Mouse (Mus musculus) gastrocnemius, adult 2 months (tissue): ENCODE measurements around the gene Mettl7a1. TPM values are rescaled to one million over a fixed set of nuclear protein-coding genes. Genes with fewer than 3 reads are reported as not detected.
A peak's percentile ranks its signal among the peaks of the same experiment; 100 is the strongest.
"Not testable (repeated sequence)": the region's sequence is repeated elsewhere in the genome, so short reads cannot be mapped to it uniquely, and the experiment has no call there.

Source experiments
- DNase-seq: peaks from one replicate; pipeline ENCODE4 v3.0.0; 2022
- H3K27ac ChIP-seq: fragments of 200-600 bp; 2 replicates; pipeline ENCODE4 v1.8.1; 2022; ENCODE audit warnings: mild to moderate bottlenecking
- H3K4me3 ChIP-seq: fragments of 200-600 bp; 2 replicates; pipeline ENCODE4 v1.8.1; 2022; ENCODE audit warnings: mild to moderate bottlenecking, moderate library complexity
- CTCF ChIP-seq: fragments of 200-600 bp; IDR thresholded peaks from 2 replicates; pipeline ENCODE4 v1.8.1; 2022; ENCODE audit warnings: antibody characterized with exemption, mild to moderate bottlenecking, moderate library complexity
- intact Hi-C: fragments of 180-260 bp; cut with DNase I; formaldehyde crosslinking; loops from one replicate; pipeline ENCODE4 v1.15.1; 2025
- total RNA-seq, 2 experiments: library from RNA; stranded (reverse); gene quantifications; 2 replicates each; pipeline ENCODE4 v1.2.3; 2021

Mettl7a1 gene
- total RNA-seq, 2 experiments from 2014 or later, result 33.4 to 38.9 TPM

- H3K4me3 ChIP-seq, result no peak overlapping the region
- intact Hi-C loops, result loop anchor here (5.0 kb wide), 1 partner anchor 35 kb away; the partner anchor contains the start of gene Mettl7a3
- no peak overlapping the region for H3K27ac ChIP-seq
- DNase-seq, result no peak
- TF ChIP-seq CTCF, result no peak
Observed at GRCm38 (mm10) chr15:100367119-100367518, 63.2 kb downstream of the Mettl7a1 start.

GRCm38 (mm10) chr15:100375066-100375465, 71.1 kb downstream of the Mettl7a1 start:
- peak; percentile 70 for DNase-seq
- H3K4me3 ChIP-seq, result no peak overlapping the region
- peak; percentile 80 for TF ChIP-seq CTCF
- no peak overlapping the region for H3K27ac ChIP-seq
- intact Hi-C loops, result loop anchor here (2.0 to 5.0 kb wide), 2 partner anchors 112 to 353 kb away; no protein-coding TSS in a partner anchor

GRCm38 (mm10) chr15:100377847-100378505, 74.0 kb downstream of the Mettl7a1 start:
- TF ChIP-seq CTCF, result peak; percentile 31
- not testable (repeated sequence) for H3K27ac ChIP-seq, H3K4me3 ChIP-seq
- DNase-seq, result peak; percentile 36
- intact Hi-C loops, result loop anchor here (5.0 kb wide), 1 partner anchor 356 kb away; no protein-coding TSS in a partner anchor

Other genes with a start within 250 kb of the Mettl7a1 start
- gene Atf1, start 76.3 kb upstream of the Mettl7a1 start, total RNA-seq, result 10 to 100 TPM; 55.4 to 56.6 TPM
- gene Tmprss12, start 23.3 kb upstream of the Mettl7a1 start, total RNA-seq, result not detected
- under 1 TPM; 0.31 to 0.54 TPM for gene Mettl7a3, start 30.8 kb downstream of the Mettl7a1 start, total RNA-seq
- gene Methig1, start 49.0 kb downstream of the Mettl7a1 start, total RNA-seq, result not detected
- under 1 TPM; 0.36 to 0.82 TPM for gene Mettl7a2, start 49.1 kb downstream of the Mettl7a1 start, total RNA-seq
- not detected for gene Higd1c, start 60.4 kb downstream of the Mettl7a1 start, total RNA-seq
- gene Gm5475, start 118.0 kb downstream of the Mettl7a1 start, total RNA-seq, result not detected
- 10 to 100 TPM; 38.4 to 52.0 TPM for gene Slc11a2, start 120.9 kb downstream of the Mettl7a1 start, total RNA-seq
- 1 to 10 TPM; 8.8 to 10.0 TPM for gene Letmd1, start 164.9 kb downstream of the Mettl7a1 start, total RNA-seq
- 1 to 10 TPM; 2.8 to 3.0 TPM for gene Csrnp2, start 191.3 kb downstream of the Mettl7a1 start, total RNA-seq
- gene Tfcp2, start 247.9 kb downstream of the Mettl7a1 start, total RNA-seq, result 10 to 100 TPM; 11.6 to 12.6 TPM